In the genomic region with DNA sequence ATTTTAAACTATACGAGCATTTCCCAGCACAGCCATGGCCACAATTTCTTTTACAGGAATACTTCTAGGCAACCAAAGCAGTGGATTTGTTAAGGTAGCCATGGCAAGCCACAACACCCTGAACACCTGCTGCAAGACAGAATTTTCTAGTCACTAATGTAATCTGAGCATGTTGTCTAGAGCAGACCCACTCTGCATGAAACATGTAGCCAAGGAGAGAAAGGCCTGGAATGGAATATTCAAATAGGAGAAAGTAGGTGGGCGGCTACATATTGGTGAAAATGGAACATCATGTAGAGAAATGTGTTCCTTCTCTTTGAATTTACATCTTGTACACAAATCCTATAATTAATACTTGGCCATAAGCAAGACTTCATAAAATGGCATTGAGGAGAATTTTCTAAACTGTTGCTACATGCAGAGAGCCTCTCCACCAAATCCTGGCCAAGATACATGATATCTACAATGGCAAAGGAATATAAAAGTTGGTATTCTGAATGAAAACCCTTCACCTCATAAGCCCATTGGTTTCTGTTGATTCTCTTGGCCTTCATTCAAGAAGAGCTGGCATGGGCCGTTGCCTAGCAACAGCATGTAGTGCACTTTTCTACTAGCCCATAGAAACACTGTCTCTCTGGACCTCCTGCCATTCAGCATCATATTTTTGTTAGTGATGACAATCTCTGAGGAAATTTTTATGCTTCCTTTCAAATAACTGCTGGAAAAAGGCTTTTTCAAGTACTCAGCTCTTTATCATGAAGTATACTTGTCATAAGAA, we compare ENCODE assay signal across 9 mouse cellular contexts.
DNase-seq lines count a peak whose midpoint lies in the region; ATAC-seq lines count a peak whose summit lies in the region.
"Had no signal": no experiment of that assay in that cellular context is flagged by ENCODE, and none has a peak within 500 bp of the region (broad histone marks: within the 10 kb centered on the region; RNA-seq: fewer than 3 reads in every experiment).

No protein-coding gene starts in this region.

- no peak overlapping the region for H3K27ac ChIP-seq in forebrain, embryonic 13.5 days
- no peak overlapping the region for H3K27ac ChIP-seq in forebrain, embryonic 11.5 days (ENCODE audit: low read depth, low read length)
- H3K27ac ChIP-seq: heart, embryonic 15.5 days had no signal

- H3K27me3 ChIP-seq in forebrain, embryonic 13.5 days = no peaks in the 10 kb centered on the region
- no peaks in the 10 kb centered on the region for H3K27me3 ChIP-seq in forebrain, embryonic 11.5 days (ENCODE audit: control insufficient read depth, insufficient read depth, low read length)
- H3K27me3 ChIP-seq: heart, embryonic 15.5 days had no signal

- no peak overlapping the region for H3K4me2 ChIP-seq in forebrain, embryonic 13.5 days
- H3K4me2 ChIP-seq in forebrain, embryonic 11.5 days (ENCODE audit: low read depth, low read length, severe bottlenecking) = no peak overlapping the region
- H3K4me2 ChIP-seq: heart, embryonic 15.5 days had no signal

- peak; percentile 89 for ATAC-seq in forebrain, embryonic 13.5 days
- no peak for ATAC-seq in forebrain, embryonic 11.5 days (replicated peaks; ENCODE audit: low FRiP score)
- ATAC-seq in megakaryocyte progenitor cell, adult 5-6 weeks (replicated peaks; ENCODE audit: poor library complexity) = no peak

- no peak for DNase-seq in forebrain, embryonic 11.5 days (ENCODE audit: low spot score)
- peak; percentile 7 for DNase-seq in NIH3T3 (ENCODE audit: low read depth)
- peak; percentile 76 to 85 for DNase-seq in cerebellum, postnatal 25 days
- DNase-seq in layer of hippocampus, postnatal 36 days = peak; percentile 58 to 62
- no peak for DNase-seq in spleen, adult 18-20 months
- DNase-seq in thymus, postnatal 14 days = no peak

- no peaks in the 10 kb centered on the region for H3K36me3 ChIP-seq in forebrain, embryonic 13.5 days (ENCODE audit: poor library complexity, severe bottlenecking)
- H3K36me3 ChIP-seq in forebrain, embryonic 11.5 days (ENCODE audit: control insufficient read depth, insufficient read depth, low read length) = no peaks in the 10 kb centered on the region
- H3K36me3 ChIP-seq: heart, embryonic 15.5 days had no signal

- H3K9ac ChIP-seq in forebrain, embryonic 13.5 days = no peak overlapping the region
- no peak overlapping the region for H3K9ac ChIP-seq in forebrain, embryonic 11.5 days (ENCODE audit: low read length)
- H3K9ac ChIP-seq: heart, embryonic 15.5 days had no signal

- no peaks in the 10 kb centered on the region for H3K9me3 ChIP-seq in forebrain, embryonic 13.5 days (replicated peaks)
- no peaks in the 10 kb centered on the region for H3K9me3 ChIP-seq in forebrain, embryonic 11.5 days (ENCODE audit: control insufficient read depth, low read length)
- H3K9me3 ChIP-seq: heart, embryonic 15.5 days had no signal

- no peak overlapping the region for H3K4me3 ChIP-seq in forebrain, embryonic 13.5 days
- no peak overlapping the region for H3K4me3 ChIP-seq in forebrain, embryonic 11.5 days (ENCODE audit: low read depth, low read length)
- H3K4me3 ChIP-seq: heart, embryonic 15.5 days had no signal

- peaks cover 7% of the 10 kb centered on the region; the same call in 1 of the 2 replicates for H3K4me1 ChIP-seq in forebrain, embryonic 13.5 days
- H3K4me1 ChIP-seq in forebrain, embryonic 11.5 days (replicated peaks; ENCODE audit: control insufficient read depth, insufficient read depth, low read length) = no peaks in the 10 kb centered on the region
- H3K4me1 ChIP-seq: heart, embryonic 15.5 days had no signal

- 78% methylated on average over 3 of the region's 3 CpGs for WGBS in forebrain, embryonic 13.5 days
- 90% methylated on average over 3 of the region's 3 CpGs for WGBS in forebrain, embryonic 11.5 days

Comparison
In these comparisons a context has a peak if more than half of its experiments do, and no peak if none do; other contexts are left out.
1. DNase-seq: peak in NIH3T3 (single experiment), cerebellum, postnatal 25 days (2 of 2) and layer of hippocampus, postnatal 36 days (2 of 2); none in forebrain, embryonic 11.5 days (single experiment), spleen, adult 18-20 months (0 of 2) and thymus, postnatal 14 days (single experiment).